Mouse (Mus musculus): ENCODE measurements at regions not wholly inside any gene's neighbourhood (a gene's known extent, or its start where the extent isn't known, plus 50 kb on each side); places are given as distances from the start of the nearest gene placed in this dataset.

DNA sequence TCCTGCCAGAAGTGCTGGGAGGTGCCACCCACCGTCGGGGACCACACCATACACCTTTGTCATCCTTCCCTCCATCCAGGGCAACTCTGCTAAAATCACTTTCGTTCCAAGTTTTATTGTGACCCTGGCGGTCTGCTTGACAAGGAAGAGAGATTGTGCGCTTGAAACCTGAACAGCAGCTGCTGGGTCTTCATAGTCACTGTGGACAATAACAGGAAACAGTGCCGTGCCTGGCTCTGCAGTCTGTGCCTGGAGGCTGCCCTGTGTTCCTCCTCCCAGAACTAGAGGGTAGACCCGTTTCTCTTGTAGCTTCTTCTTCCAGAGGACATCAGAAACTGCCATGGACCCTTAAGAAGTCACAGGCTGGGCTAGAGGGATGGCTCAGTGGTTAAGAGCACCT is 152.2 kb upstream of the Nfe2l3 start:
- TF ChIP-seq CTCF (IDR thresholded peaks at IDR 0.05; ENCODE audit: extremely low read depth, insufficient read length, insufficient replicate concordance, low read depth, low read length) (no peak), POLR2A (IDR thresholded peaks at IDR 0.05; ENCODE audit: low read depth, low read length) (no peak)

Measured in small intestine, adult 2 months (tissue).